Mouse (Mus musculus) heart, embryonic 16.5 days (tissue): Measurements from ENCODE around the gene Sumf2. TPM values are rescaled to one million over a fixed set of nuclear protein-coding genes. Genes with fewer than 3 reads are reported as not detected.
A peak's percentile ranks its signal among the peaks of the same experiment; 100 is the strongest.

ENCODE experiments used
- ATAC-seq: fragments of 200-750 bp; cut with Nextera tagmentation; replicated peaks from 2 replicates; pipeline ENCODE4 v1.8.0; 2017; ENCODE audit warnings: moderate number of reproducible peaks; ENCODE audit not compliant: insufficient read depth, low FRiP score; ENCODE audit errors: extremely low read depth
- H3K27ac ChIP-seq: fragments of 300-500 bp; sonication (generic); 2 replicates; pipeline ENCODE4 v1.5.1; 2014; ENCODE audit warnings: mild to moderate bottlenecking, low read length, control low read depth, moderate library complexity
- H3K27me3 ChIP-seq: fragments of 300-500 bp; sonication (generic); 2 replicates; pipeline ENCODE4 v1.6.1; 2014; ENCODE audit warnings: low read length, mixed read lengths; ENCODE audit not compliant: control insufficient read depth, insufficient read depth
- H3K36me3 ChIP-seq: fragments of 300-500 bp; sonication (generic); 2 replicates; pipeline ENCODE4 v1.6.1; 2014; ENCODE audit not compliant: control insufficient read depth, insufficient read depth
- H3K4me1 ChIP-seq: fragments of 300-500 bp; sonication (generic); 2 replicates; pipeline ENCODE4 v1.6.1; 2014; ENCODE audit warnings: low read length, mixed read lengths; ENCODE audit not compliant: control insufficient read depth, insufficient read depth
- H3K4me2 ChIP-seq: fragments of 300-500 bp; sonication (generic); 2 replicates; pipeline ENCODE4 v1.6.1; 2014; ENCODE audit warnings: low read depth, mild to moderate bottlenecking, control low read depth, low read length
- H3K4me3 ChIP-seq: fragments of 300-500 bp; sonication (generic); 2 replicates; pipeline ENCODE4 v1.5.1; 2014; ENCODE audit warnings: mild to moderate bottlenecking, control low read depth, low read length
- H3K9ac ChIP-seq: fragments of 300-500 bp; sonication (generic); 2 replicates; pipeline ENCODE4 v1.6.1; 2014; ENCODE audit warnings: low read length, control low read depth
- H3K9me3 ChIP-seq: fragments of 300-500 bp; sonication (generic); replicated peaks from 2 replicates; pipeline ENCODE4 v1.6.1; 2016; ENCODE audit warnings: low read length; ENCODE audit not compliant: control insufficient read depth
- WGBS: fragments of 180-500 bp; shearing (Covaris S2); extraction: QIAGEN DNeasy Blood & Tissue Kit; methylation state at CpG from one replicate; pipeline ENCODE4 v1.1.7; 2014; 5-methylcytosine and 5-hydroxymethylcytosine counted together
- polyA plus RNA-seq: library from polyadenylated mRNA; unstranded; fragments of >200 nt; fragmentation: Nextera tagmentation; extraction: Ambion mirVana; gene quantifications from 2 replicates; pipeline ENCODE4 v1.2.1, GENCODE M21; 2015

Sumf2 gene
- polyA plus RNA-seq, 1 experiment from 2014 or later, result 16.3 TPM

GRCm38 (mm10) chr5:129895198-129896088 is 48.7 kb downstream of the Sumf2 start, which contains the start of gene Zbed5:
Zbed5 (plus strand) TSS chr5:129895723.
- H3K9me3 ChIP-seq, result no peaks in the 10 kb centered on the region
- H3K4me1 ChIP-seq, result peaks cover 8% of the 10 kb centered on the region
- peak within 1 kb of the TSS; percentile 75 for H3K9ac ChIP-seq
- peak within 1 kb of the TSS; percentile 81 for H3K4me2 ChIP-seq
- peak within 1 kb of the TSS; percentile 78 for H3K4me3 ChIP-seq
- ATAC-seq, result peak; percentile 100
- no peak within 1 kb of the TSS for H3K27ac ChIP-seq
- H3K36me3 ChIP-seq, result no peaks in the 10 kb centered on the region
- WGBS, result 2% methylated on average over 44 of the region's 44 CpGs
- H3K27me3 ChIP-seq, result no peaks in the 10 kb centered on the region

- peaks cover 8% of the 10 kb centered on the region for H3K4me1 ChIP-seq
- no peak within 1 kb of the TSS for H3K4me2 ChIP-seq
- no peak within 1 kb of the TSS for H3K27ac ChIP-seq
- no peak for ATAC-seq
- WGBS, result 89% methylated on average over 1 of the region's 1 CpGs
- H3K27me3 ChIP-seq, result no peaks in the 10 kb centered on the region
- no peak within 1 kb of the TSS for H3K9ac ChIP-seq
- no peaks in the 10 kb centered on the region for H3K9me3 ChIP-seq
- no peaks in the 10 kb centered on the region for H3K36me3 ChIP-seq
- H3K4me3 ChIP-seq, result no peak within 1 kb of the TSS
Observed at GRCm38 (mm10) chr5:129898449-129898848, 51.7 kb downstream of the Sumf2 start, which contains the start of gene Phkg1. Phkg1 (minus strand) TSS chr5:129898549.

DNA sequence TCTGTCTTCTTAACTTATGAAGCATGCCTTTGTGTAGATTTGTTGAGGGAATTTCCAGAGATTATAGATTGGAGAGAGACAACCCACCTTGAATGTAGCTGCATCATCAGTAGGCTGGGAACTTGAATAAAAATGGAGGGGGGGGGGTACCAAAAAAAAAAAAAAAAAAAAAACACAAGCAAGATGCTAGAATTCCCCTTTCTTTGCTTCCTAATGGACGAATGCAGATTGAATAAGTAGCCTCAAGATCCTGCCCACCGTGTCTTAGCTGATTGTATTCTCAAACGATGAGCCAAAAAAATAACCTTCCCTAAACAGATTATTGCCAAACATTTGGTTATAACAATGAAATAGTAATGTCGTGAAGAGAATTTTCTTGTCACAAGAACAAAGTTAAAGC is 61.0 kb downstream of the Sumf2 start:
- Histone ChIP-seq H3K4me3 (peak overlapping the region; percentile 76), H3K27ac (no peak overlapping the region), H3K27me3 (no peaks in the 10 kb centered on the region), H3K9me3 (no peaks in the 10 kb centered on the region), H3K4me2 (peak overlapping the region; percentile 84), H3K4me1 (no peaks in the 10 kb centered on the region; the same call in 1 of the 2 replicates), H3K9ac (peak overlapping the region; percentile 86), H3K36me3 (no peaks in the 10 kb centered on the region)
- ATAC-seq, result no peak
- 27% methylated on average over 4 of the region's 4 CpGs for WGBS

DNA sequence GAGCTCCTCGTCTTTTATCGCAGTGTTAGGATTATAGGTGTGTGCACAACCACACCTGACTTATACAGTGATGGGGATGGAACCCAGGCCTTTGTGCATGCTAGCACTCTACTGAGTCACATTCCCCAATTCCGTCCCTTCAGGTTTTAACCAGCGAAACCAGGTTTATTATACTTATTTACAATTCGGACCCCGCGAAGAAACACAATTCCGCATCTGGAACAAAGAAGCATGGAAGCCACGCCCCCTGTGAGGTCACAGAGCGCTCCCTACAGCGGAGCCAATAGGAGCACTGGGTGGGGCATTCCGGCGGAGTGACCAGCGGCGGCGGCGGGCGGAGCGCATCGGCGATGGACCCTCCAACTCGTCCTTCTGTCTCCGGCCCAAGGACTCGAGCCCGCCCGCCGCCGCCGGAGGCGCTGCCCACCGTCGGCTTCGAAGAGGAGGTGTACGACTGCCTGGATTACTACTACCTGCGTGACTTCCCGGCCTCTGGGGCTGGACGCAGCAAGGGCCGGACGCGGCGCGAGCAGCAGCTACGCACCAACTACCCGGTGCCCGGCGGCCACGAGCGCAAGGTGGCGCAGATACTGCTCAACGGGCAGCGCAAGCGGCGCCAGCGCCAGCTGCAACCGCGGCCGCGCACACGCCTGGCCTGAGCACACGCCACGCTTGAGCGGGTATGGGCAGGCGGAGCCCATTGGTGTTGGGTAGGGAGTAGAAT is 61.6 kb downstream of the Sumf2 start, which contains the start of gene Nupr1l:
Nupr1l (plus strand) TSS at position 299 of the 724 bp plus-strand sequence.
- Histone ChIP-seq H3K4me3 (peak within 1 kb of the TSS; percentile 76), H3K36me3 (no peaks in the 10 kb centered on the region), H3K9ac (peak within 1 kb of the TSS; percentile 86), H3K9me3 (no peaks in the 10 kb centered on the region), H3K4me1 (no peaks in the 10 kb centered on the region; the same call in 1 of the 2 replicates), H3K4me2 (peak within 1 kb of the TSS; percentile 84), H3K27me3 (no peaks in the 10 kb centered on the region), H3K27ac (peak within 1 kb of the TSS; percentile 92)
- ATAC-seq, result peak; percentile 97
- WGBS, result under 1% methylated on average over 63 of the region's 63 CpGs

- Histone ChIP-seq H3K27ac (no peak overlapping the region), H3K9me3 (no peaks in the 10 kb centered on the region), H3K36me3 (no peaks in the 10 kb centered on the region), H3K4me2 (peak overlapping the region; percentile 84), H3K9ac (peak overlapping the region; percentile 86; the same call in 1 of the 2 replicates), H3K27me3 (no peaks in the 10 kb centered on the region), H3K4me1 (no peaks in the 10 kb centered on the region; the same call in 1 of the 2 replicates), H3K4me3 (peak overlapping the region; percentile 76)
- 69% methylated on average over 9 of the region's 9 CpGs for WGBS
- ATAC-seq, result no peak
Observed at GRCm38 (mm10) chr5:129909147-129909546, 62.4 kb downstream of the Sumf2 start.

GRCm38 (mm10) chr5:129909591-129909990 is 62.8 kb downstream of the Sumf2 start:
- Histone ChIP-seq H3K27me3 (no peaks in the 10 kb centered on the region), H3K27ac (no peak overlapping the region), H3K4me1 (no peaks in the 10 kb centered on the region; the same call in 1 of the 2 replicates), H3K36me3 (no peaks in the 10 kb centered on the region), H3K9me3 (no peaks in the 10 kb centered on the region), H3K4me3 (no peak overlapping the region), H3K9ac (no peak overlapping the region), H3K4me2 (no peak overlapping the region)
- no peak for ATAC-seq
- WGBS, result 70% methylated on average over 7 of the region's 7 CpGs

Other genes with a start within 250 kb of the Sumf2 start
- gene Zfp11, start 176.9 kb upstream of the Sumf2 start, polyA plus RNA-seq, result 4.4 and 4.6 TPM in 2 replicates
- gene Sept14, start 138.5 kb upstream of the Sumf2 start, polyA plus RNA-seq, result not detected in 2 replicates
- 152 and 161 TPM in 2 replicates for gene Mrps17, start 131.5 kb upstream of the Sumf2 start, polyA plus RNA-seq
- gene Nipsnap2, start 121.9 kb upstream of the Sumf2 start, polyA plus RNA-seq, result 398 and 419 TPM in 2 replicates
- gene Psph, start 59.5 kb upstream of the Sumf2 start, polyA plus RNA-seq, result 27.7 and 33.4 TPM in 2 replicates
- 1,037 and 1,041 TPM in 2 replicates for gene Chchd2, start 40.5 kb downstream of the Sumf2 start, polyA plus RNA-seq
- gene Zbed5, start 48.7 kb downstream of the Sumf2 start, polyA plus RNA-seq, result 2.3 TPM in 2 replicates
- 1.9 and 2.2 TPM in 2 replicates for gene Phkg1, start 51.6 kb downstream of the Sumf2 start, polyA plus RNA-seq
- 1.7 and 2.3 TPM in 2 replicates for gene Nupr1l, start 61.6 kb downstream of the Sumf2 start, polyA plus RNA-seq
- gene Vkorc1l1, start 95.0 kb downstream of the Sumf2 start, polyA plus RNA-seq, result 13.3 TPM in 2 replicates
- 36.8 and 40.1 TPM in 2 replicates for gene Gusb, start 156.1 kb downstream of the Sumf2 start, polyA plus RNA-seq
- 20.8 and 23.0 TPM in 2 replicates for gene Asl, start 182.3 kb downstream of the Sumf2 start, polyA plus RNA-seq
- 24.4 and 26.2 TPM in 2 replicates for gene Crcp, start 182.3 kb downstream of the Sumf2 start, polyA plus RNA-seq
- 26.5 and 27.6 TPM in 2 replicates for gene Tpst1, start 226.3 kb downstream of the Sumf2 start, polyA plus RNA-seq